Mouse (Mus musculus) heart, adult 9 months (tissue): ENCODE measurements at regions not wholly inside any gene's neighbourhood (a gene's known extent, or its start where the extent isn't known, plus 50 kb on each side); places are given as distances from the start of the nearest gene placed in this dataset.

Source experiments
- DNase-seq, 2 experiments: peaks; one replicate each; pipeline ENCODE4 v3.0.0; 2022; ENCODE audit warnings: low spot score in 2 of 2

DNA sequence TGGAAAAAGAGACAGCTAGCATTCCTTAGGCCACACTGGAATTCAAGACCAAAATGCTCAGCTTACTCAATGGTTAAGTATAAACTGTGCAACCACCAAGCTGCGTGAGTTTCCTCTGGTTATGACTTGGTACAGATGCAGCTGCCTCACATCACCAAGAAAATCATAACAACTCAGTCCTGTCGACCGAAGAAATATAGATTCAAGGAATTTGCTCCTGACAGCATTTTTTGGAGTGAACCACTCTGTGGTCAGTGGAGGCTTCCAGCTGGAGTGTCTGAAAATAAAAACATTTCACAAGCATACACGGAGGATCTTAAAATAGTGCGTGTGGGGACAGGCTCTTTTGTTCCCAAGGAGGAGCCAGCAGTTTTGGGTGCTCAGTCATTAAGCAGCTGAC is 253.8 kb downstream of the Bckdhb start:
- peak; percentile 6 to 7 for DNase-seq

GRCm38 (mm10) chr9:84179238-84179637 is 254.3 kb downstream of the Bckdhb start:
- no peak for DNase-seq

DNA sequence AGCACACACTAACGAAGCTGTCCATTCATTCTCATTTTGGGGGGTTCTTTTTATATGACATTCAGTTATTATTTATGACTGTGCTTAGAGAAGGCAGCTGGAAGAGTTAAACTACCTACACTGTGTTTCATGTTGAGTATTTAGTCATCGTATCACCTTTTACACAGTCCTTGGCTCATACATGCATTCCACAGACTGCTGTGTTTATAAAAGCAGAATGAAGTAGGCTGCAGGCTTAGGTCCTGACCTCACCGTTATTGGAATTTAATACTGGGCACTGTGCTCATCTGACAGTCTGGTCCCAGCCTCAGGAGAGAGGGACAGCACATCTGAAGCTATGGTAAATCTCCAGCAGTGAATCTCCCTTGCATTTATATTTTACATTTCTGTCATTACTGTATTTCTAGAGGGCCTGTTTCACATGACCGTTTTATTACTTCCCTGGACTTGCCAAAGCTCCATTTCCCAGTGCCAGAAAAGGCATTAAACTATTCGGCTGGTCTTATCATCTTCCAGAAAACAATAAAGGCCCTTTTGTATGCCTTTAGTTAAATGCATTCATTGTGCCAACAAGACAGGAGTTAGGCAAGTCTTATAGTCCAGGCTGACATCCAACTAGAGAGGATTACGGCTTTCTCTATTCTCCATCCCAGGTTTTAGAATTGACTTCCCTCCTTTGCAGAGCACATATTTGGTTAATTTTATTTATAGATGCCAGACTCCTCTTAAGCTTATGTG is 258.9 kb downstream of the Bckdhb start:
- no peak for DNase-seq

GRCm38 (mm10) chr9:84187531-84187930 is 262.6 kb downstream of the Bckdhb start:
- DNase-seq = no peak

- DNase-seq = no peak
These were observed 268.5 kb downstream of the Bckdhb start for GRCm38 (mm10) chr9:84193405-84193804.

DNA sequence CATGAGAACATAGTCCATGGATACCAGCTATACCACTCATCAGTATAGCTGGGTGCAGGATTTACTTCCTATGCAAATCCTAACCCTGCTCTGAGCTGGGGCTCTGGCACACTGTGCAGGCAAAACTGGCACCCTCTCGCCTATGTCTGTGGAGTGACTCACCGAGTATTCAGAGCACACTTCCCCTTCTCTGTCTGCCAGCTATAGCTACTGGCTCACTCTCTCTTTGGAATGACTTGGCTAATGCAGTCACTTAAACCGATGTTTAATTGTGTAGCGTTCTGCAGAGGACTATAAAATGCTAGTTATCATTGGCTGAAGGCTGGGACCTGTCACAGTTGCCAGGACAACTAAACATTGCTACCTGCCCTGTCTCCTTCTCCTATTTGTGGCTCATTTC is 269.8 kb downstream of the Bckdhb start:
- no peak for DNase-seq

DNA sequence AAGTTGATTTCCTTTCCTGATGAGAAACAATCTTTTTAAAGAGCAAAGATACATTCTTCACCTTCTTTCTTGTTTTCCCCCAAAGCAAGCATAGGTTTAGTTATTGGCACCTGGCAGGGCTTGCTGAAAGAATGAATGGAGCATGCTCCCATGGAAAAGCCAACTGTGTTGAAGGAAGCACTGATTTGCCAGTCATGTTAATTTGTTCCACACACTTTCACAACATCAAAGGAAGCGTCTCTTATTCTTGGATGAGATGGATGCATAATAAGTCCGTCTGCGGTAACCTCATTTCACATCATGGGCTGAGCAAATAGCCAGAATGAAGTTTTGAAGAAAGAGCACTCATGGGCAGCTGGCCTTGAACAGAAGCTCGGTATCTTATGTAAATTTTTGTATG is 270.4 kb downstream of the Bckdhb start:
- DNase-seq = no peak

GRCm38 (mm10) chr9:84200208-84200607 is 275.3 kb downstream of the Bckdhb start:
- no peak for DNase-seq

DNA sequence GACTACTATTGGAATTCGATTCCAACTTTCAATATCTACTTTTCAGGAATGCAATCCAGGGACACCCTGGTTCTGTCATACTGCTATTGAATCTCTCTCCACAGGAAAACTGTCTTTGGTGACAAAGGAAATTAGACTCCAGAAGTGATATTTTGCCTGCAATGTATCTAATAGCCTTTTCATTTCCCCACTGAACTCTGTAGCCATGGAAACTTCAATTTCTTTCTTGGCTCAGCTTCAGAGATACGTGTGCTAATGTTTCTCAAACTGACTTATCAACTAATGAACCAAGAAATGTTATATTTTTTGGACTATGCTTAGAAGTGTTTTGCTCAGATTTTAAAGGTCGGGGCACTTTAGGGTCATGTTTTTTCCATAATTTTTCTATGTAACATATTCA is 279.1 kb downstream of the Bckdhb start:
- DNase-seq = no peak

GRCm38 (mm10) chr9:84240491-84240975 is 315.6 kb downstream of the Bckdhb start:
- DNase-seq = no peak

- no peak for DNase-seq
These were observed 324.8 kb downstream of the Bckdhb start for GRCm38 (mm10) chr9:84249765-84250164.

DNA sequence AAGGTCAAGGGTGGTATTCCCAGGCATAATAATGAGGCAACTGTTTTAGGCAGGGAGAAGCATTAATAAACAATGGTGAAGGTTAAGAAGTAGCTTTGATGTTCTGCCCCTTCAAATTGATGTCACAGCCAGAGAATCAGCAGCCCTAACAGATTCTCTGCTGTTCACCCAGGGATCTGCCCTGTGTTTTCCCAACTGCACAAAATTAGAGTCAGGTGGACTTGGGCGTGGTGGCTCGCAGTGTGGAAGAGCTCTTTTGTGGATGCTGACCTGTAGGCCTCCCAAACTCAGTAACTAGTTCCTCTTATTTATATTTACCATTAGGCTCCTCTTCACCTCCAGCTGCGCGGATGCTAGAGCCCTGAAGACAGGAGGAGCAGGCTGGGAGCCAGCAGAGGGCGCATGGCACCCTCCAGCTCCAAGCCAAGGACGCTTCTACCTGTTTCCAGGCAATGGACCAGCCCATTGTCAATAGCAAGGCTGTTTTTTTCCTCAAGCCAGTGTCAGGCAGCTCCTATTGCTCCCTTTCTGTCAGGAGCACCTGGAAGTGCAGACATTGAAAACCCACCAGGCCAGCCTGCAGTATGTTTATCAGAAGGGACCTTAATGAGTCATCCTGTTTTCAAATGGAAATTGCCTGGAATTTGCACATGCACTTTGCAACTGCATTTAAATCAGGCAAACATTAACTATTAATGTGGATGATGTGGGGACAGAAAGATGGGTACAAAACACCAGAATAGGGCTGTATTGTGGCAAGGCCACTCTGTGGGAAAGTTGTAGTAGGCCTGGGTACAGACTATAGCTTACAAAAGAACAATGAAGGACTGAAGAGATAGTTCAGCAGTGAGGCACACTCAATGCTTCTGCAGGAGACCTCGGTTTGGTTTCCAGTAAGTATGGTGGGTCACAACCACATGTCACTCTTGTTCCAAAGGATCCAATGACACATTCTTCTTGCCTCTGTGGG is 328.4 kb downstream of the Bckdhb start:
- DNase-seq = no peak

DNA sequence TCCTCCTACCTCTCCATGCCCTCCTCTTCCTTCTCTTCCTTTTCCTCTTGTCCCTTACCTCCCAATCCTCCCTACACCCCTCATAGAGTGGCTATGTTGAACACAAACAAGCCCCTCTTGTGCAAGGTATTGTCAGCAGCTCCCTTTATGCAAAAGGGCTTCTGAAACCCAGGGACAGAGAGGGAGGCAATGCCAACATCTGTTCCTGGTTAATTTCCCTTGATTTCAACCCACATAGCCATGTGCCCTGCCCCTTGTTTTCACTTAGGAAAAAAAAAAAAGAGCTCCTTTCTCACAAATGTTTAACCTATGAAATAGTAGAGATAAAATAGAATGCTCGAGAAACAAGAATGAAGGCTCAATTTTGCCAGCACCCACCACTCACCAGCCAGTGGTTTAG is 333.5 kb downstream of the Bckdhb start:
- no peak for DNase-seq

GRCm38 (mm10) chr9:84259751-84260150 is 334.8 kb downstream of the Bckdhb start:
- DNase-seq = no peak

- DNase-seq = no peak
These were observed 337.2 kb downstream of the Bckdhb start for GRCm38 (mm10) chr9:84262151-84262550.

DNA sequence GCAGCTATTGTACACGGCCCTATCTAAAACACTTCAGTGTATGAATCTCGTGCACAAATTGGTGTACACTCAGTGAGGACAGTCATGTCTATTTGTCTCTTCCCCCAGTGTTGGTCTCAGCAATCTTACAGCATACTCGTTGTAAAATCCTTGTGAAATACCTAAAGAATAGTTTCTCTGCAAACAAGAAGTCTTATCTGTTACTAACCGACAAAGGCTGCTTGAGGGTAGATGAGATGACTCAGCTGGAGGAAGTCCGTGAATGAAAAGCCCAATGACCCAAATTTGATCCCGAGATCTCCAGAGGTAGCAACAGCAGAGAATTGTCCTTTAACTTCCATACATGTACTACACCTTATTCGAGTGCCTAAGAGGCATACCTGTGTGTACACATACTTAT is 342.0 kb downstream of the Bckdhb start:
- no peak for DNase-seq

- peak in 1 of 2 experiments; percentile 3 for DNase-seq
These were observed 349.7 kb downstream of the Bckdhb start for GRCm38 (mm10) chr9:84274608-84275007.

- no peak for DNase-seq
These were observed 353.4 kb downstream of the Bckdhb start for GRCm38 (mm10) chr9:84278295-84278694.

GRCm38 (mm10) chr9:84278731-84279130 is 353.8 kb downstream of the Bckdhb start:
- no peak for DNase-seq

- DNase-seq = no peak
These were observed 356.0 kb downstream of the Bckdhb start for GRCm38 (mm10) chr9:84280898-84281297.

DNA sequence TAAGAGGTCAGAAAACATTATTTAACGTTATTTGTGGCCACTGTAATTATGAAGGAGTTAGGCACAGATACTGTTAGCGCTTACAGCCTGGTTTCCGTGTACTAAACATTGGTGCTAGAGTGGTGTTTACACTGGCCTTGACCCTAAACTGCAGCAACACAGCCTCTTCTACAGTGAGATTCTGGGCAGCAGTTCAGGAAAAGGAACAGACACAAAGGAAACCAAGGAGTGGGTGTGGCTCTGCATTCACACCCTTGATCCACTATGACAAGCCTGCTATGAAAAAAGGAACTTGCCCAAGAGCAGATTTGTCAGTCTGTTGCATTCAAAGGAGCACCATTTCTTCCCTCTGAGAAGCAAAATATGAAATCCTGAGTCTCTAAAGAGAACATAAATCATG is 356.7 kb downstream of the Bckdhb start:
- DNase-seq = peak; percentile 10 to 27

GRCm38 (mm10) chr9:84283296-84283695 is 358.4 kb downstream of the Bckdhb start:
- no peak for DNase-seq

GRCm38 (mm10) chr9:84285604-84286003 is 360.7 kb downstream of the Bckdhb start:
- DNase-seq = no peak
